Mouse (Mus musculus) liver, adult (tissue): Measurements from ENCODE around the gene Mical2.

ENCODE experiments used
- GATA4 ChIP-seq: IDR thresholded peaks from 2 replicates; pipeline ENCODE4 v1.6.1; 2014; ENCODE audit warnings: mild to moderate bottlenecking, low read length; ENCODE audit not compliant: insufficient replicate concordance

The Mical2 gene

DNA sequence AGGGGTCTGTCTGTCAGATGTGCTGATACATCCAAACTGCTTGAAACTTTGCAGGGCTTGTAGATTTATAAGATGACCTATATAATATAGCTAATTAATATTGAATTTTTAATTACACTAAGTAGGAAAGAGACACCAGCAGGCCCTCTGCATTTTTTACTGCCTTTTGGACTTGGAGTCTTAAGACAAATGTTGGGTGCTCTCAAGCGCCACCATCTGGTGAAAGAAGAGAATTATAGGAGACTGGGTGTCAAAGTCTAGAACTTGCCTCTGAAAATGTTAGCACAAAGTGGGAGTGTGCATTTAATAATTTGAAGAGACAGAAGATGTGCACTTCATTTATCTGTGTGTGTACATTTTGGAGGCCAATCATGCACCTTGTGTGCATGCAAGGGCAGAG lies 103.3 kb downstream of the Mical2 start:
- TF ChIP-seq GATA4 = no peak

DNA sequence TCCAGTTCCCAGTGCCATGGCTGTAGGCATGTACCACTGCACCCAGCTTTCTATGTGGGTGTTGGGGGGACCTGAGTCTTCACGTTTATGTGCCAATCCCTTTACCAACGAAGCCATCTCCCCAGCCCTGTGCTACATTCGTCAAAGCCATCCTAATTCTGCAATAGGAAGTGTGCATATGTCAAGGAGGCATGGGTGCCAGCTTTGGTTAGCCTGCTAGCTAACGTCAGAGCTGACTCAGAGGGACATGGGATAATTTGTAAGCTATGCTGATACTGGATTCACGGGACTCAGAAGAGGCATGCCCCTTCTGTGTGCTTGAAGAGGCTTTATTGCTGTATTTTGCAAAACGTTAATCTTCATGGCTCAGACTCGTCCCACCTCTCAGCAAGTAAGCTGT lies 103.8 kb downstream of the Mical2 start:
- TF ChIP-seq GATA4 = no peak

DNA sequence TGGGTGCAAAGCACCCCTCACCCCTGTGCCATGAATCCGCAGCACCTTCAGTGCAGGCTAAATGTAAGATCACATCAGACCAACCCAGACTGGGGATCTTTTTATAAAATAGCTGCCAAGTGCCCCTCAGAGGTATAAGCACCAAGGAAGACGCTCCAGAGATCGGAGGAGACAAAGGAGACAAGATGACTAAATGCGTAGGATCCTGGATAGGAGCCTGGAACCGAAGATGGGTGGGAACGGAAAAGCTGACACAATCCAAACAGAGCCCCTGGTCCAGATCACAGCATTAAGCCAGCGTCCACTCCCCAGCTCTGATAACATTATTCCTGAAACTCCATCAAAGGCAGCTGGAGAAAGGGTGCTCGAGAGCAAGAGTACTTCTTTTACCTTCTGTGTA lies 105.3 kb downstream of the Mical2 start:
- no peak for TF ChIP-seq GATA4

DNA sequence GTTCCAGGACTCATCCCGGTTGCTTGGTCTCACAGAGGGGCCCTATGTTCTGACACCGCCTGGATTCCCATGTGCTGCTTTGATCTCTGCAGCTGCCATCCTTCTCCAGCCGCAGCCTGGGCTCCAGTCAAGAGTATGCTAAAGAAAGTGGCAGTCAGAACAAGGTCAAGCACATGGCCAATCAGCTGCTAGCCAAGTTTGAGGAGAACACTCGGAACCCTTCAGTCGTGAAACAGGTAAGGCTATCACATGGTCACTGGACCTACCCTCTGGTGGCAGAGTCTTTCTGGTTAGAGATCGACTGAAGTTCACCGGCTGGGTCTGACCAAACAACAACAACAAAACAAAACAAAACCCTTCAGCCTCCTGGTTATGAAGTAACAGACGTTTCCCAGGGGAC lies 106.1 kb downstream of the Mical2 start:
- TF ChIP-seq GATA4 = no peak

DNA sequence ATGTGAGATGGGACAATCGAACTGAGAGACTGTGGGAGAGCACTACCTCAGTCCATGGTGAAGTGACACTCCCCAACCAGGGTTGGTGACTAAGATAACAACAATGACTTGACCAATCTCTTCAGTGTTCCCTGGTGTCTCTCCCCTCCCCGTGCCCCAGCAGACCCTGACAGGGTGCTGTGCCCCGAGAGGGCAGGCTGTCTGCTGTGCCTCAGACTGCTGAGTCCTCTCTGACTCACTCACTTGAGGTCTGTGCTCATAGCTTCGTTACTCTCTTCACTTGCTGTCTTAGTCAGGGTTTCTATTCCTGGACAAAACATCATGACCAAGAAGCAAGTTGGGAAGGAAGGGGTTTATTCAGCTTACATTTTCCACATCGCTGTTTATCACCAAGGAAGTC lies 106.8 kb downstream of the Mical2 start:
- TF ChIP-seq GATA4 = no peak

DNA sequence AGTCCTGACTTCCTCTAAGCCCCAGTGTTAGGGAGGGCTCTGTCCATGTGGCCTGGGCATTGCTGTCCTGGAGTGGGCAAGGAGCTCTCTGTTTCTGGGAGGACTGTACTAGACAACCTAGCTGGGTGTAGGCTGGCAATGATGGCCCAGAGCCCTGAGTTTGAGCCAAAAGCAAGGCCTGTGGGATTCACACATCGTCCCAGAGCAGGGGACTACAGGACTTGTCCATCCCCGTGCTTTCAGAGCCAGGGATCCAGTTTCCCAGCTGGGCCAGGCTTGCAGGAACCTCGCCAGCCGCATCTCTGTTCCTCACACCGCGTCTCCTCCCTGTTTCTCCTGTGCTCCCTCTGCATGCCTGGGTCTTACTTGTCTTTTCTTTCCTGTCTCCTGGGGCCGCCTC lies 107.7 kb downstream of the Mical2 start:
- TF ChIP-seq GATA4 = no peak

DNA sequence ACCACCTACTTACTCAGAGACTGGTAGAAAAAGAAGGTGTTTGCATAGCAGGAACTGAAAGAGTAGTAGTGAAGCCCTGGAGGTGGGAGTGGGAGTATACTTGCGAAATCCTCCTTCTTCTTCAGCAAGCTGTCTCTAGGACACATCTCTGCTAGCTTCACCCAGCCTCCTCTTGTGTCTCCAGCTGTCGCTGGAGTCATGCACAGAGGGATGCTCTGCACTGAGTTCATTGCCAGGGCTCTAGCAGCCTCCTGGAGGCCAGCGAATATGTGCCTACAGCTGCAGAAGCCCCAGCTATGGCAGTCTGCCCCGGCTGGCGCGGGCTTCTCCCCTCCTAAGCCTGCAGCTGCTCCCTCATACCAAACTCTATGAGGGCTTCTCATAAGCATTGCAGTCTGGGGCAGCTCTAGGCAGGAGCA lies 110.6 kb downstream of the Mical2 start:
- TF ChIP-seq GATA4 = no peak

DNA sequence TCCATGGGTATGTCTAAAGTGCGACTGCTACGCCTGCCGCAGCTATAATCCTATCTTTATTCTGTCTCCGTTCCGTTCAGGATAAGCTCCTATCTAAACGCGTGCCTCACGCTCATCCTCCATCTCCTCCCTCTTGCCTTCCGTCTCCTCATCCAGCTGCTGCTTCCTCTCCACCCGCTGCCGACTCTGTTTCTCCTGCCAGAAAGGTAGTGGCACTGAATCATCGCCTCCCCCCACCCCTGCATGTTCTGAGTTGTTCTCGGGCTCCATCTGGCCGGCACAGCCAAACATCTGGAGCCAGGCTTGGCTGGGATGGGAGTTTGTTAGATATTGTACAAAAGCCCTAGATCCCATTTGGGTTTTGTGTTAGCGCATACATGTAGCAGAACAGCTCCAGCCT lies 111.1 kb downstream of the Mical2 start:
- TF ChIP-seq GATA4 = no peak

DNA sequence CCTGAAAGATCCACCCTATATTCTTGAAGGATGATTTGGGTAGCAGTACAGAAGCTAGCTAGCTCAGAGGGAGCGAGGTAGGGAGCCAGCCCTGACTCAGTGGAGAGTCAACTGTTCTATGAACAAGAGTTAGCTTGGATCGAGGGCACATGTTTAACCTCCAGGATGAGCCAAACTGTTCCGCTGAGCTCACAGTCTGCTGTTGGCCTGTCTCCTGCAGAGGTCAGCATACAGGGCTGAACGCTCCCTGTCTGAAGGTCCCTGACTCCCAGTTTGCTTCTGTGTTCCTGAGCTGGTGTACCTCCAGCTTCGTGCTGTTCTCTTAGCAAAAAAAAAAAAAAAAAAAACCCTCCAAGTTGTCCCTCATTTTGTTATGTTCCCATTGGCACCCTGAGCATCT lies 112.1 kb downstream of the Mical2 start:
- no peak for TF ChIP-seq GATA4

DNA sequence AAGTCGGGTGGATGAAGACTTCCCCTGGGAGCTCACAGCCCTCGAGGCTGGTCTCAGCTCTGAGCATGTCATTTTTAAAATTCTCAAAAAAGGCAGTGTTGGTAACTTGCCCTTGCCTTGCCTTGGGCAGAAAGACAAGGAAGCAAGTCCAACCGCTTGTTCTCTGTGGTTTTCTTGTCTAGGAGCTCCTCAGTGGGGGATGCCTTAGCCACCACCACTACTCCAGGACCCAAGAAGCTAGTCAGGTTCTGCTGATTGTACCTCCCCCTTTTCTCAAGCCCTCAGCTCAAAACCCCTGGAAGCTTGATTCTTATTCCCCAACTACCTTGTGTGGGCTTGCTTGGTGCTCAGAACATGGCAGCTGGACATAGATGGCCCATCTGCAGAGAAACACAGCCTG lies 115.4 kb downstream of the Mical2 start:
- TF ChIP-seq GATA4 = no peak

DNA sequence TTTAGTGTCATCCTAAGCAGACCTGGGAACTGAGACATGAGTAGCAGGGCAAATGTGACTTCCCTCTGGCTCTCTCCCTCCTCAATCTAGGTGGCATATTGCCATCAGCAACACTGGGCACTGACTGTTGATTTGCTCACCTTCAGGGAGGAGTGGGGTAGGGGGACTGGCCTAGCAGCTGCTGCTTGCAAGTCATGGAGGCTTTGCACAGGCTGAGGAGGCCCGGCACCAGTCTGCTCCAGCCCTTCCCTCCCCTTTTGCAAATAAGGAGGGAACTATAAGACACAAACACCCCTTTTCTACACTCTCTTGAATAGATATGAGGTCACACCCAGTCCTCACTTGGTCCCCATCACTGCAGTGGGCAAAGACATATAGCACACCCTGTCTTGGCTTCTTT lies 120.0 kb downstream of the Mical2 start:
- no peak for TF ChIP-seq GATA4

DNA sequence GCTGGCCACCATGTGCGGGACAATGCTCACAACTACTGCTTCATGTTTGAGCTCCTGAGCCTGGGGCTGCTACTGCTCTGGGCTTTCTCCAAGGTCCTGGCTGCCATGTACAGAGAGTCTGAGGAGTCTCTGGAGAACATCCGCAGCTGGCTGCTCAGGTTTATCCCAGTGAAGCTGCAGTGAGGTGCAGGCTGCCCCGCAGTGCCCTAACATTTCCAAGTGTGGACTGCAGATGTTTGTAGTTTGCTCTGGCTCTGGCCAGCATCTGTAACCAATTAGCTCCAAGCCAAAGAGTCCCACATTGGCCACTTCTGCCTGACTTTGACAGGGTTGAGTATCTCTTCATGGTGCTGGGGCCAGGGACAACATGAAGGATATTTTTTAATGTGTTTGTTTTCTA lies 125.9 kb downstream of the Mical2 start:
- no peak for TF ChIP-seq GATA4

DNA sequence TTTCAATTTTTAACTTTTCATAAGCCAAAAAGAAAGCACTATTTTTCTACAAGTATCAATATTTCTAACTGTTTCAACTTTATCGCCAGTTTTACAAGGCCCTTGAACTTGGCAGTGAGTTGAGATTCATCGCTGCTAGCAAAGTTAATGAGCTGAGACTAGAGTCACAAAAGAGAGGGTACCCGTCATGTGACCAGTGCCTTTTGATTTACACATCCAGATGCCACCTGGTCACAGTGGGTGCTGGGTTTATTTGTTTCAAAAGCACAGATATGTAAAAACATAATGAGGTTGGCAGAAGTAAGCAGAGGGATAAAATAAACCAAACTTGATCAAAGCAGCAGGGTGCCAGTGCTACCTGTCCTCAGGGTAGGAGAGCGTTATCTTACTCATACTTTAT lies 126.3 kb downstream of the Mical2 start:
- TF ChIP-seq GATA4 = no peak

DNA sequence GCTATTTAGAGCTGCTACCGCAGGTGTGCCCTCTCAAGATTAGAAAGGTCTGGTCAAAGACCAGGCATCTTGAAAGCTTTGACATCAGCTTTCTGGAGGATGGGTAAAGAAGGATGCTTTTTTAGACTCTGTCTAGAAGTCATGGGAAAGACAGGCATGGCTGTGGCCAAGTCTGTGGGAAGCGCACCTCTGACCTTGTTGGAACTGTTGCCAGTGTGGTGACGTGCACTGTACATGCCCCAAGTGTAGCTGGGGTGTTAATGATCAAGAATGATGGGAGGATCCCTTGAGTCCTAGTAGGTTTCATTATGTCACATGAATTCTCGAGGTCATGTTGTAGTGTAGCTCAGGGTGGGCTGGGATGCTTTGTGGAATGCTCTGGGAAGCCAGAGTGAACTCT lies 127.4 kb downstream of the Mical2 start:
- no peak for TF ChIP-seq GATA4

DNA sequence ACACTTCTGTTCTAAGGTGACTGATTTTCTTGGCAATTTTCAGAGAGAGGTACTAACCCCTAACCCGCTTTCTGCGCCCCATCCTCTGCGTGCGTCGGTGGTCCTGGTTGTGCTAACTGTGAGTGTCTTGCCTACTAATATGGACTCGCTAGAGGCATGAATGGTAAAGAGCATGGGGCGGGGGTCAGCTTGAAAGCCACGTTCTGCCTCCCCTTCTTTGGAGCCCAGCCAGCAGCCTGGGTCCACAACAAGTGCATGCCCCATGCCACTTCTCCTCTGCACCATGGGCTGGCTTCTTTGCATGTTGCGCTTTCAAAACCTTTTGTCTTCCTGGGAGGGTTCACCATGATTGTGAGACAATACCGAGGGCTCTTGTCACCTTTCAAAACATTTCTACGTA lies 128.3 kb downstream of the Mical2 start:
- TF ChIP-seq GATA4 = no peak

DNA sequence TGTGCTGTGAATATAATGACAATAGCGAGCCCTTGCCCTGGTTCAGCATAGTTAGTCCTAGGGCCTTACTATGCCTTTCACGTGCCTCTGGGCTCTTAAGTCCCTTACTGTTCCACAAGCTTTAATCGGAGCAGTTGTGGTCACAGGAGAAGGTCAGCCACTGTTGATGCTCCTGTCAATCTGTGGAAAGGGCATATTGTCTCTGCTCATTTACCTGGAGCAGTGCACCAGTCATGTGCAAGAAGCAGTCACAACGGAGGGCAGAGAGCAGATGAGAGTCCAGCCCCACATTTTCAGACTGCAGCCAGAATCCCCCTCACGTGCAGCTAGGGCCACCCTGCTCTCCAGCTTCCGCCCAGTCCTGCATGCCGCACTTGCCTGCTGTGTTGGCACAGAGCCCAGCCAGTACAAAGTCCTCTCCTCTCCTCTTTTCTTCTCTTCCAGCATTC lies 128.9 kb downstream of the Mical2 start:
- no peak for TF ChIP-seq GATA4

DNA sequence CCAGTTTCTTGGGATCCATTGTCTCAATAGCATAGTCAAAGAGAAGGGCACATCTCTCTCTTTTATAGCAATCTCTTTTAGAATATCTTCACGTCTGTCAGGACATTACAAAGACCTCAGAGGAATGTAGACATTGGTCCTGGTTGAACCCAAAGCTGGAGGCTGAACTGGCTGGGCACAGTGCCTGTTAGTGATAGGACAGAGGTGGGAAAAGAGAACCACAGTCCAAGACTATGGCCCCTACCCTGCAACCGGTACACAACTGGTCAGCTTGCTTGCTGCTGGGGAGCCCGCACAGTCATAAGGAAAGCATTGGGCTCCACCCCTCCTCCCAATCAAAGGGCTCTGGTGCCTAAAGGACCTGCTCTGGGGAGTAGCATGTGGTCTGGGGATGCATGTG lies 133.9 kb downstream of the Mical2 start:
- TF ChIP-seq GATA4 = no peak

DNA sequence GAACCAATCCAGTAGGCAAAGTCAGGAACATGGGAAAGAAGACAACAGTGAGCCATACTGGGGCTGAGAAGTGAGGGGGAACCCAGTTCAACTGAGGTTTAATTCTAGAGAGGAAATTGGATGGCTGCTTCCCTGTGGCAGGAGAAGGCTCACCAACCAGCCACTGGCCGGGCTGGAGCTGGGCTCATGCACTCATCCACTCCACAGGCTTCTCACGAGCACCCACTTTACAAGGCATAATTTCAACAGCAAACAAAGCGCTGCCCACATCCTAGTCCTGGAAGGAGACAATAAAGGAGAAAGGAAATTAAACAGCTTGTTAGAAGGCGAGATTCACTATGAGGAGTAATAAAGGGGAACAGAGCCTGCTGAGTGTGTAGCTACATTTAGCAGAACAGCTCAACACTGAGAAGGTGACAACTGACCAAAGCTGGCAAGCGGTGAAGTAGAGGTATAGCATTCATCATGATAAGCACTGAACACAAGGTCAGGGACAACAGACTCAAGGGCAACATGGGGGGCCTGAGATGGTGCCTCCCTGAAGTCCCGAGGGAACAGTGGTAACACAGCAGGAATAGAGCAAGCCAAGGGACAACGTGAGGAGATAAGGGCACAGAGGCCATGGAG lies 137.0 kb downstream of the Mical2 start:
- TF ChIP-seq GATA4 = no peak

DNA sequence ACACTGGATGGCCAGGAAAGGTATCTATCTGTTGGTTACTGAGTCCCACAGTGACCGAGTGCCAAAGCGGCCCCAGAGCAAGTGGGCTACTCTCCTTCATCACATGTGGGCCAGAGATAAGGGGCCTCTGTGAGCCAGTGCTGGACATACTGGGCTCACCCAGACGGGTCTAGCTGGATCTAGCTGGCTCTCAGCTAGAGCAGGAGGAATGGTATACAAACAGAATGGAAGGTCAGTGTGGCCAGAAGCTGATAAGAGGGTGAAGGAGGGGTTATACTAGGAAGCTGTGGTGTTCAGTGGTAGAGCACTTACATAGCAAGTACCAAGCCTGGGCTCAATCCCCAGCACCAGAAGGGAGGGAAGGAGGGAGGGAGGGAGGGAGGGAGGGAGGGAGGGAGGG lies 140.2 kb downstream of the Mical2 start:
- TF ChIP-seq GATA4 = no peak

DNA sequence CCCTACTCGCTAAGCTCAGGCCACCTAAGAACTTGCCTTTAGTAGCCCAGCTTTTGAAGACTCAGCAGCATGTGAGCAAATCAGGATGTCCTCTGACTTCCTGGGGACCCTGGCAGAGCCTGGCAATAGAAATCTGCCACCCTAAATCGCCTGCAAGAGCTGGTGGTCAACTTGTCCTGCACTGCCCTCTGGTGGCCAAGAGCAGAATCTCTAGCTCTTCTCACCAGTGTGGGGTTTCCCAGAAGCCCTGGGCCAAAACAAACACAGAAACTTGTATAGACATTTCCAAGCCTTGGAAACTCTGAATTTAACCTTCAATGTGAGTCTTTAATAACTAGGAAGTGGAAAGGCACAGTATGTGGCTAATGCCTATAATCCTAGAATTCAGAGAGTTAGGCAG lies 143.4 kb downstream of the Mical2 start:
- no peak for TF ChIP-seq GATA4
